Mouse (Mus musculus): ENCODE results near the gene Rrm2.

Rrm2 gene

GRCm38 (mm10) chr12:24705502-24706263 lies 2.4 kb upstream of the Rrm2 start:
- DNase-seq (ENCODE audit: low spot score), result no peak

GRCm38 (mm10) chr12:24706764-24707479 lies 1.1 kb upstream of the Rrm2 start:
- peak; percentile 93 for DNase-seq (ENCODE audit: low spot score)

- peak; percentile 58 for DNase-seq (ENCODE audit: low spot score)
Measured at GRCm38 (mm10) chr12:24707480-24707802, 600 bp upstream of the Rrm2 start.

- no peak for DNase-seq (ENCODE audit: low spot score)
Measured at GRCm38 (mm10) chr12:24708824-24709218, 780 bp downstream of the Rrm2 start.

DNA sequence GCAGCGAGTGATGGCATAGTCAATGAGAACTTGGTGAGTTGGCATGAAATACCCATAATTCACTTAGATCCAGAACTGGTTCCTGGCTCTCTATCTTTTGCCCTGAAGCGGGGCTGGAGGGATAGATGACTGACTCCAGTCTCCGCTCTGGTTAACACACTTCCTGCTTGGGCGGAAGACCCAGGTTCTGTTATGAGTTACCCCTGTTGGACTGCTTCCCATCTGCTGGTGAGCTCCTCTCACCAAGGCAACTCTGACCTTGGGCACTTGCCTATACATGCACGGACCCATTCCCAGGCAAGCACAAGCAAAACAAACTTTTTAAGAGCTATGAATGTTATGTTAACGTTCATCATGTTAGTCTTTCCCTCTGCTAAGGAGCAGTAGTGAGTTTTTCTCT lies 1.4 kb downstream of the Rrm2 start:
- DNase-seq (ENCODE audit: low spot score), result no peak

- peak; percentile 80 for DNase-seq (ENCODE audit: low spot score)
Measured at GRCm38 (mm10) chr12:24709831-24710508, 1.9 kb downstream of the Rrm2 start.

GRCm38 (mm10) chr12:24710672-24711071 lies 2.6 kb downstream of the Rrm2 start:
- DNase-seq (ENCODE audit: low spot score), result peak; percentile 58

- DNase-seq (ENCODE audit: low spot score), result no peak
Measured at GRCm38 (mm10) chr12:24712396-24712795, 4.4 kb downstream of the Rrm2 start.

DNA sequence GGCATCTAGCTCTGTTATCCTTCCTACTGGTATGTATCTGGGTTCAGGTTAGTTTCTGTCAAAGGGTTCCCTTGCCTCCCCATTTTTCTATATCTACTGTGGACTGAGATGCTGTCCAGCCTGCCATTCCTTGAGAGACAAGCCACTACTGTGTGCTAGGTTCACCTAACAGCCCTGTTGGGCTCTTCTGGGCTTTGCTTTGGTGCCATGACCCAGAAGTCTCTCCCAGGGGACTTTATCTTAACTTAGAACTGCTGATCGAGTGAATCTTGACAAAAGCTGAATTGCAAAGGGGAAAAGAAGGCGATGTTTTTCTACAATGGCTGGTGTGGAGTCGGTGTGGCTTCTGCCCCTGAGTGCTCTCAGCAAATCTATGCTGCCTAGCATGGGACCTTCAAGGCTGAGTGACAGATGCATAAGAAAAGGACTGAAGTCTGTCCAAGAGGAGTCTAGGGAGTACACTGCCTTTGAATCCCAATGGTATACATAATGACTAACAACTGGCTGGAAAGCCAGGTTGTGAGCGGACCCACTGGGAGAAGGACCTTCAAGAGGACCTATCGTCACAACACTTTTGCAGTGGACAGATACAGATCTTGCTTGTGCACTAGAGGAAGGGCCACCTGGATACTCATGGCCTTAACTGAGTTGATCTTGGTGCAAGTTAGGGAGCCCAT lies 6.7 kb downstream of the Rrm2 start:
- DNase-seq (ENCODE audit: low spot score), result no peak

DNA sequence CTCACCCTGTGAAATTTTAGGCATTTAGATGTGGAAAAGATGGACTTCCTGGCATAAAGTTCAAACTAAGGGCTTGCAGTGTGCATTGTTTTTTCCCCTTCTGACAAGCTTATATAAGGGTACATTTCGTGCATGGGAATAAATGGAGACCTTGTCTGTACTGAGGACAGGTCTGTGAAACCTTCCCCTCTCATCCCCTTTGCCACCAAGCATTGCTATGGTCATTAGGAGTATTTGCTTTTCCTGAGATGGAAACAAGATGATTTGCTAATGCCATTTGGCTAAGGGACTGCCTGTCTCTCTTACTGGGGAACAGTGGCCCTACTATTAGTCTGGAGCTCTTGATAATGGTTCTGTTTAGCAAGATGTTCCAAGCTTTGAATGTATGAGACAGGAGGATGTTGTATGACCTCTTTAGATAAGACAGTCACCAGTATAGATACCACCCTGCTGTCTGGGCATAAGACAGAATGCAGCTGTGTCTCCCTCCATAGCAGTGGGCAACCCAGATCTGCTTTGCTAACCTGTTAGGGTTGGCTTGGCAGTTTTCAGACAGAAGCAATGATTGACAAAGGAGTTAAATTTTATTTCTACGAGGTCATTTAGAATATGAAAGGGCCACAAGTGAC lies 7.3 kb downstream of the Rrm2 start:
- DNase-seq (ENCODE audit: low spot score), result no peak

DNA sequence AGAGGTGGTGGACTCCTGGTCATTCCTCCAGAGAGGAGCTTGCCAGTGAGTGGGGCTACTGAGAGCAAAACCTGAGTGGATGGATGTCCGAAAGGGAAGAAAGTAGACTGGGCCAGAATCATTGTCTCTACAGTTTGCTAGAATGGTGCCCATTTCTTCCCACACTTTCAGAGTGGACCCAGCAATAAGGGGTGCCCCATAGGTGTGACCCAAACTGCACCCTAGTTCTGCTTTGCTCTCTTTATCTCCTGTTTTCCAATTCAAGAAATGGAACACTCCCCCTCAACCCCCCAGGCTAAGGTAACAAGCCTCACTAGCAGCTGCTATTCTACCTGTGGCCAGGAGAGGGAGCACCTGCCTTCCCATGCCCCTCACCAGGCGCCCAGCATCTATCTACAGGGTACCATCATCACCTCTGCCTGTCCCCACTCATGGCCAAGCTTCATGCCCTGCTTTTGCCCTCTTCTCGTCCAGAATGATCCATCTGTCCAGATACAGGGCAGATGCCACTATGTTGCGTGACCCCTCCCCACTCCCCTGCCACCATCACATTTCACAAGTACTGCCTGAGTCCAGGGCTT lies 8.8 kb downstream of the Rrm2 start:
- DNase-seq (ENCODE audit: low spot score), result peak; percentile 50

DNA sequence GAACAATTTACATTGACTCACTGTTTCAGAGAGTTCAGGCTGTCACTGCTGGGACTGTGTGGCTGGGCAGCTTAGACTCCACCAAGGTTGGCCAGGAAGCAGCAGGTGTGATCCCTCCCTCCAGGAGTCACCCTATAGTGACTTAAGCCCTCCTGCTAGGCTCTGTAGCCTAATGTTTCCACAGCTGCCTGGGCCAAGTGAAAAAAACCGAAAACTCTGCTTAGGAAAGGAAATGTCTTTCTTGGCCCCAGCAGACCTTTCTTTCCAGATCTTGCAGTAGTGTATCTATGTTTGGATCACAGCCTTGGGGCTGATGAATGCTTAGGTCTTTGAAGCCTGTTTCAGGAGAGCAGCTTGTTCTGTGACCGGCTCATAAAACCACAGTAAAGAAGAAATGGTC lies 15.4 kb downstream of the Rrm2 start:
- DNase-seq (ENCODE audit: low spot score), result no peak

DNA sequence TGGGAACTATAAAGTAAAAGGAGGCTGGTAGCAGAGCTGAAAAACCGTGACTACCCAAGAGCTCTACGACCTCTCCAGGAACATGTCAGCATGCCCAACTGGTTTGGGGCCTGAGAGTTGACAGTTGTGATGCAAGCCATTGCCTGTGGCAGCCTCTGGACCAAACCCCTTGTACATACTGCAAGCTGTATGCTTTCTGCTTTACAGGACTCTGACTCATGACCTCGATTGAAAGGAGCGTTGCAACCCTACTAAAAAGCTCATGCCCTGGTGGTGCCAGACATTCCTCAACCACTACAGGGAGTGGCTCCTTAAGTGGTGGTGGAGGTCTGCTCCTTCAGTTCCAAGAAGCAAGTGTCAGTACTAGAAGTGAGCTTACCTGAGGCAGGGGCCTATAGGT lies 15.8 kb downstream of the Rrm2 start:
- DNase-seq (ENCODE audit: low spot score), result no peak

DNA sequence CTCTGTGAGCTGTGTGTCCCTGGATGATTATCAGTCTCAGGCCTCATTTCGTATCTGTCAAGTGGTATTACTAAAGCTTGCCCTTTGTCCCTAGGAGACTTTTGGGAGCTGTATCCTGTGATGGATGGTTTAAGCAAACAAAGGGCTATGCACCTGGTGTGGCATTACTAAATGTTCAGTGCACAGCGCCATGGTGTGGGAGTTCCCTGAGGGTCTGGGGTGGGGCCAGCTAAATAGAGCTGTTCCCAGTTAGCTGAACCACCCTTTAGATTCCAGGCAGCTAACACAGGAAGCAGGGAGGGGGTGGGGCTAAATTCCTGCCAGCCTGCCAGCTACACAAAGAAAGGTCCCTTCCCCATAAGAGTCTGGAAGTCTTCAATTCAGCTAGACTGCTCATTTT lies 16.3 kb downstream of the Rrm2 start:
- no peak for DNase-seq (ENCODE audit: low spot score)

GRCm38 (mm10) chr12:24734828-24735394 lies 26.9 kb downstream of the Rrm2 start:
- DNase-seq (ENCODE audit: low spot score), result no peak

DNA sequence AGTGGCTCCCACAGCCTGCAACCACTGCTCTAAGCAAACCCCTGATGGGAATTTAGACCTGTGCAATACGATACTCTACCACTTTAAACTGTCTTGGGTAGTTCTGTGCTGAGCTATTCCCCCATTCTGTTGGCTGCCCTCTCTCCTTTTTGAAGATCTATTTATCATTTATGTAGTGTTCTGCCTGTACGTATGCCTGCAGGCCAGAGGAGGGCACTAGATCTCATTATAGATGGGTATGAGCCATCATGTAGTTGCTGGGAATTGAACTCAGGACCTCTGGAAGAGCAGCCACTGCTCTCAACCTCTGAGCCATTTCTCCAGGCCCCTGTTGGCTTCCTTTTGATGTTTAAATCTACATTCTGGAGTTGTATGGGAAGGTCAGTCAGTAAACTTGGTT lies 28.9 kb downstream of the Rrm2 start:
- DNase-seq (ENCODE audit: low spot score), result no peak

- DNase-seq (ENCODE audit: low spot score), result no peak
Measured at GRCm38 (mm10) chr12:24739963-24740362, 31.9 kb downstream of the Rrm2 start.

DNA sequence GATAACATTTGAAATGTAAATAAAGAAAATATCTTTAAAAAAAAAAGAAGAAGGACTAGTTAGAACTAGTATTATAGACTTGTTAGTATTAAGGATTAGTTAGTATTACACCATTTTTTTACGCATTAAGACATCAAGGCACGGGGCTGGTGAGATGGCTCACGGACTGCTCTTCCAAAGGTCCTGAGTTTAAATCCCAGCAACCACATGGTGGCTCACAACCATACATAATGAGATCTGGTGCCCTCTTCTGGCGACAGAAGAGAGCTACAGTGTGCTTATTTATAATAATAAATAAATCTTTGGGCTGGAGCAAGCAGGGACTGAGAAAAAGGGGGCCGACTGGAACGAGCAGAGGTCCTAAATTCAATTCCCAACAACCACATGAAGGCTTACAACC lies 33.5 kb downstream of the Rrm2 start:
- peak; percentile 46 for DNase-seq (ENCODE audit: low spot score)

GRCm38 (mm10) chr12:24744309-24744708 lies 36.3 kb downstream of the Rrm2 start:
- peak; percentile 15 for DNase-seq (ENCODE audit: low spot score)

DNA sequence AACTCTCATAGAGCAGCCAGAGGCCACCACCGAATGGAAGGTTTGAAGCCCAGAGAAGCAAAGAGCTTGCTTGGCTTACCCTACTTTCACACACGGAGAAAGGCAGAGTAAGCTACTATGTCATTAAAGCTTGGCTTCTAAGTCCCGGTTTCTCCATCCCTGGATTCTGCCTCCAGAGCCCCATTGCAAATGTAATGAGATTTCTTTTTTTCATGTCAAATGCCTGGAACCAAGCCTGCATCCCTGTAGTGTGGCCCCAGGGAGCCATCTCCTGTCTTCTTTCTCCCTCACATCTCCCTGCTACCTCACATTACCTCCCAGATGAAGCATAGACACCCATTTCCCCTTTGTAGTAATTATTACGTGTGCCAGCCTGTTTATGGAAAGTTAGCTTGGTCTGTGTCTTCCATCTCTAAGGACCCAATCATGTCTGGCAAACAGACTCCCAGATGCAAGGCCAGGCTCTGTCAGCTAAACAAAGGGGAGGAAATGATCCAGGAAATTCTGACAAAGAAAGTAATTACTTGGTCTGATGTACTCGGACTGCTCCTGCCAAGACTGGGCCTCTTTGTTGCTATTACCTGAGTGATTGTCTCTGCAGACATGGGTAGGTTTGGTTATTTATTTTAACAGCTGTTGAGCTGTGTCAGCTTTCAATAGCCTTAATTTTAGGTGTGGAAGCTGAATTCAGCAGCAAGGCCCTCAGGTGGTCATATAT lies 38.7 kb downstream of the Rrm2 start:
- no peak for DNase-seq (ENCODE audit: low spot score)

- no peak for DNase-seq (ENCODE audit: low spot score)
Measured at GRCm38 (mm10) chr12:24747297-24747696, 39.3 kb downstream of the Rrm2 start.

Measured in c-Kit-positive CD71-positive TER-119-positive erythroid progenitor cells, embryonic 14.5 days (primary cell).